Mouse (Mus musculus) limb, embryonic 14.5 days (tissue): Measurements from ENCODE around the gene Popdc2. TPM values are rescaled to one million over a fixed set of nuclear protein-coding genes. Genes with fewer than 3 reads are reported as not detected.
A peak's percentile ranks its signal among the peaks of the same experiment; 100 is the strongest.

Experiments used
- ATAC-seq: fragments of 200-750 bp; cut with Nextera tagmentation; 2 replicates; pipeline ENCODE4 v1.8.0; 2017; ENCODE audit warnings: low read depth, moderate number of reproducible peaks, moderate TSS enrichment; ENCODE audit not compliant: low FRiP score
- DNase-seq: peaks from one replicate; pipeline ENCODE4 v3.0.0-alpha.2; 2015; ENCODE audit warnings: low spot score
- H3K27ac ChIP-seq: fragments of 300-500 bp; sonication (generic); replicated peaks from 2 replicates; pipeline ENCODE4 v1.5.1; 2014; ENCODE audit warnings: low read depth, mild to moderate bottlenecking, low read length, moderate library complexity, mixed read lengths
- H3K27me3 ChIP-seq: fragments of 300-500 bp; sonication (generic); 2 replicates; pipeline ENCODE4 v1.6.1; 2014; ENCODE audit warnings: low read length, mixed read lengths; ENCODE audit not compliant: control insufficient read depth, insufficient read depth
- H3K36me3 ChIP-seq: fragments of 300-500 bp; sonication (generic); 2 replicates; pipeline ENCODE4 v1.6.1; 2014; ENCODE audit warnings: mild to moderate bottlenecking, low read length, moderate library complexity, mixed read lengths; ENCODE audit not compliant: control insufficient read depth, insufficient read depth
- H3K4me1 ChIP-seq: fragments of 300-500 bp; sonication (generic); 2 replicates; pipeline ENCODE4 v1.6.1; 2014; ENCODE audit warnings: antibody characterized with exemption, low read length, mixed read lengths; ENCODE audit not compliant: control insufficient read depth, insufficient read depth
- H3K4me2 ChIP-seq: fragments of 300-500 bp; sonication (generic); replicated peaks from 2 replicates; pipeline ENCODE4 v1.6.1; 2014; ENCODE audit warnings: low read depth, mild to moderate bottlenecking, low read length, moderate library complexity; ENCODE audit not compliant: severe bottlenecking
- H3K4me3 ChIP-seq: fragments of 300-500 bp; sonication (generic); replicated peaks from 2 replicates; pipeline ENCODE4 v1.5.1; 2014; ENCODE audit warnings: low read length
- H3K9ac ChIP-seq: fragments of 300-500 bp; sonication (generic); 2 replicates; pipeline ENCODE4 v1.6.1; 2014; ENCODE audit warnings: mild to moderate bottlenecking, low read depth, low read length, moderate library complexity; ENCODE audit not compliant: severe bottlenecking
- H3K9me3 ChIP-seq: fragments of 300-500 bp; sonication (generic); 2 replicates; pipeline ENCODE4 v1.6.1; 2016; ENCODE audit warnings: low read length; ENCODE audit not compliant: control insufficient read depth
- POLR2A ChIP-seq: fragments of 200-500 bp; IDR thresholded peaks from 2 replicates; pipeline ENCODE4 v1.8.0; 2012; ENCODE audit warnings: inconsistent platforms, mild to moderate bottlenecking, moderate library complexity, borderline replicate concordance; ENCODE audit not compliant: insufficient read depth, insufficient read length; ENCODE audit errors: extremely low read depth
- WGBS: fragments of 180-500 bp; shearing (Covaris S2); extraction: QIAGEN DNeasy Blood & Tissue Kit; methylation state at CpG from one replicate; pipeline ENCODE4 v1.1.7; 2014; 5-methylcytosine and 5-hydroxymethylcytosine counted together
- polyA plus RNA-seq, 2 experiments: library from polyadenylated mRNA; depleted of rRNA in 1 of 2; stranded (reverse) in 1 of 2; unstranded in 1 of 2; fragments of >200 nt; fragmentation: Nextera tagmentation in 1 of 2; extraction: Ambion mirVana in 1 of 2; gene quantifications; 2 replicates each; pipeline versions ENCODE4 v1.2.1 to v1.2.3; 2012 to 2014

Popdc2 gene
- polyA plus RNA-seq, 2 experiments = 4.2 to 4.6 TPM

DNA sequence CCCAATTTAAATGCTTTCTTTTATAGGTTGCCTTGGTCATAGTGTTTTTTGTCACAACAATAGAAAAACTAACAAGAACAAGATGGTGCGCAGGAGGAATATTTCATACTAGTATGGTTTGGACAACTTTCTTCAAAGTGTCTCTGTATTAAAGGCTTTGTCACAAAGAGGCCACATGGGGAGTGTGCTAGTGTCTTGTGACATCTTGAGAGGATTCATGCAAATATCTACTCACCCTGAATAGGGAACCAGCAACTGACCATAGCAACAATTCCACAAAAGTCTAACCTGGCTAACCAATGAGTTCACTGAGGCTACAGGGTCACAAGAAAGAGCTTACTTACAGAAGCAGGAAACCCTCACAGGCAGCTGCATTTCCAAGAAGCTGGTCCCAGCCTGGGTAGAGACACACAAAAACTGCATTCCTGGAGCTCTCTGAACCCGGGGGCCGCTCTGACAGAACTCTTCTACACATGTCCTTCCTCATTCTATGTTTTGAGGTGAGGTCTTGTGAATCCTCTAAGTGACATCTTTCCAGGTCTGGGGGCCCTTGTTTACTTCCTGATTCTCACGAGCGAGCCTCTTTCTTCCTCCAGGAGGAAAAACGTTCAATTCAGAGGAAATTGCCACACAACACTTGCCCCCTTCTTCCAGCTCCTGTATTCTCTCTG, 33.2 kb downstream of the Popdc2 start:
- H3K9me3 ChIP-seq = no peaks in the 10 kb centered on the region
- H3K27ac ChIP-seq = no peak overlapping the region
- no peak for DNase-seq
- no peak overlapping the region for H3K4me2 ChIP-seq
- no peak for TF ChIP-seq POLR2A
- H3K4me1 ChIP-seq = peaks cover 20% of the 10 kb centered on the region
- H3K27me3 ChIP-seq = no peaks in the 10 kb centered on the region
- no peak overlapping the region for H3K4me3 ChIP-seq
- no peak for ATAC-seq
- no peak overlapping the region for H3K9ac ChIP-seq
- H3K36me3 ChIP-seq = no peaks in the 10 kb centered on the region
- 62% methylated on average over 6 of the region's 6 CpGs for whole genome bisulfite sequencing

GRCm38 (mm10) chr16:38396155-38396554, 34.1 kb downstream of the Popdc2 start:
- no peak overlapping the region for H3K27ac ChIP-seq
- H3K4me3 ChIP-seq = no peak overlapping the region
- no peaks in the 10 kb centered on the region for H3K9me3 ChIP-seq
- no peak overlapping the region; the same call in 1 of the 2 replicates for H3K4me2 ChIP-seq
- 23% methylated on average over 13 of the region's 13 CpGs for WGBS
- DNase-seq = peak; percentile 84
- H3K9ac ChIP-seq = no peak overlapping the region
- no peaks in the 10 kb centered on the region for H3K27me3 ChIP-seq
- no peak for TF ChIP-seq POLR2A
- no peaks in the 10 kb centered on the region for H3K36me3 ChIP-seq
- peak; percentile 58 for ATAC-seq
- H3K4me1 ChIP-seq = peaks cover 22% of the 10 kb centered on the region

DNA sequence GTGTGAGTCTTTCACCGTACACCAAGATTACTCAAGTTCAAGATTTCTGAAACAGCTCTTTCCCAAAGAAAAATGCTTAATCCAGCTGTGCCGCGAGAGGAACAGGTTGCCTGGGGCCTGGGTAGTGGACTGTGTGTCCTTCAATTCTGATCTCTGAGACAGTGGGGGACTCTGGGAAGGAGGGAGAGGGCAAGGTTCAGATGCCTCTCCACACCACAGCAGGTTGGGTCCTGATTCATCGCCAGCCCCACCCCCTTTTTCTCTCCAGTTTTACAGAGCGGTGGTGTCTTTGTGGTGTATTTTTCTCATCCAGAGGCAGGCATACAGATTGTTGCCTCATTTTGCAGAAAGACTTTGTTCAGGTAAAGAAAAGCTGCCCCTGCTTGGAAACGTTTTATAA, 36.3 kb downstream of the Popdc2 start:
- ATAC-seq = no peak
- no peak overlapping the region for H3K4me3 ChIP-seq
- H3K36me3 ChIP-seq = no peaks in the 10 kb centered on the region
- WGBS = 90% methylated on average over 6 of the region's 6 CpGs
- no peak overlapping the region for H3K4me2 ChIP-seq
- peaks cover 22% of the 10 kb centered on the region for H3K4me1 ChIP-seq
- no peaks in the 10 kb centered on the region for H3K9me3 ChIP-seq
- H3K27me3 ChIP-seq = no peaks in the 10 kb centered on the region
- H3K27ac ChIP-seq = no peak overlapping the region
- DNase-seq = no peak
- no peak overlapping the region for H3K9ac ChIP-seq
- no peak for TF ChIP-seq POLR2A

GRCm38 (mm10) chr16:38399076-38399475, 37.1 kb downstream of the Popdc2 start:
- Histone ChIP-seq H3K9me3 (no peaks in the 10 kb centered on the region), H3K27me3 (no peaks in the 10 kb centered on the region), H3K36me3 (no peaks in the 10 kb centered on the region), H3K4me1 (peaks cover 22% of the 10 kb centered on the region), H3K4me2 (no peak overlapping the region), H3K9ac (no peak overlapping the region), H3K27ac (no peak overlapping the region), H3K4me3 (no peak overlapping the region)
- ATAC-seq (0 out of 2 replicates have a peak, but pooled peaks have one; percentile 8), DNase-seq (no peak)
- 78% methylated on average over 3 of the region's 3 CpGs for WGBS
- TF ChIP-seq POLR2A = no peak

- peak; percentile 78 for ATAC-seq
- WGBS = 22% methylated on average over 17 of the region's 17 CpGs
- H3K4me3 ChIP-seq = peak overlapping the region; percentile 21
- peak; percentile 37; the same call in 1 of the 2 replicates for TF ChIP-seq POLR2A
- H3K4me2 ChIP-seq = peak overlapping the region; percentile 51
- H3K9me3 ChIP-seq = no peaks in the 10 kb centered on the region
- H3K27me3 ChIP-seq = no peaks in the 10 kb centered on the region
- peak; percentile 57 for DNase-seq
- peaks cover 22% of the 10 kb centered on the region for H3K4me1 ChIP-seq
- H3K9ac ChIP-seq = peak overlapping the region; percentile 43
- H3K36me3 ChIP-seq = no peaks in the 10 kb centered on the region
- H3K27ac ChIP-seq = peak overlapping the region; percentile 62; the same call in 1 of the 2 replicates
These were observed 37.7 kb downstream of the Popdc2 start for GRCm38 (mm10) chr16:38399531-38400231.
